Mouse (Mus musculus): ENCODE results near the gene Gm20388. TPM values are rescaled to one million over a fixed set of nuclear protein-coding genes. Genes with fewer than 3 reads are reported as not detected.
"Not testable (repeated sequence)": the region's sequence is repeated elsewhere in the genome, so short reads cannot be mapped to it uniquely, and the experiment has no call there.

The Gm20388 gene
- polyA plus RNA-seq, 1 experiment from 2014 or later, result not detected

GRCm38 (mm10) chr8:124002546-124003108 is 4092.0 kb downstream of the Gm20388 start:
- WGBS (ENCODE audit: insufficient replicate concordance), result 89% methylated on average over 10 of the region's 10 CpGs
- Histone ChIP-seq H3K27me3 (no peaks in the 10 kb centered on the region), H3K36me3 (peaks cover 99% of the 10 kb centered on the region), H3K9me3 (replicated peaks) (no peaks in the 10 kb centered on the region), H3K9ac (no peak overlapping the region), H3K4me3 (replicated peaks) (no peak overlapping the region), H3K4me2 (no peak overlapping the region), H3K27ac (no peak overlapping the region), H3K4me1 (replicated peaks) (no peaks in the 10 kb centered on the region)
- 0 out of 2 replicates have a peak, but pooled peaks have one; percentile 23 for ATAC-seq (ENCODE audit: low read depth)
- no peak for DNase-seq

- WGBS (ENCODE audit: insufficient replicate concordance), result 69% methylated on average over 6 of the region's 6 CpGs
- Histone ChIP-seq H3K4me2 (no peak overlapping the region), H3K9me3 (replicated peaks) (no peaks in the 10 kb centered on the region), H3K4me3 (replicated peaks) (no peak overlapping the region), H3K27ac (no peak overlapping the region), H3K27me3 (no peaks in the 10 kb centered on the region), H3K9ac (no peak overlapping the region), H3K36me3 (peaks cover 82% of the 10 kb centered on the region), H3K4me1 (replicated peaks) (peaks cover 30% of the 10 kb centered on the region)
- ATAC-seq (ENCODE audit: low read depth), result no peak
- no peak for DNase-seq
Measured at GRCm38 (mm10) chr8:124007829-124008228, 4097.2 kb downstream of the Gm20388 start.

- WGBS (ENCODE audit: insufficient replicate concordance), result 20% methylated on average over 3 of the region's 3 CpGs
- Histone ChIP-seq H3K9ac (peak overlapping the region; percentile 40), H3K4me2 (peak overlapping the region; percentile 39), H3K36me3 (peaks cover 45% of the 10 kb centered on the region), H3K4me1 (replicated peaks) (peaks cover 63% of the 10 kb centered on the region), H3K4me3 (replicated peaks) (no peak overlapping the region), H3K9me3 (replicated peaks) (no peaks in the 10 kb centered on the region), H3K27ac (peak overlapping the region; percentile 64), H3K27me3 (no peaks in the 10 kb centered on the region)
- DNase-seq (no peak), ATAC-seq (ENCODE audit: low read depth) (peak; percentile 50)
Measured at GRCm38 (mm10) chr8:124011580-124011979, 4100.9 kb downstream of the Gm20388 start.

- peak overlapping the region; percentile 64 for H3K27ac ChIP-seq
- peaks cover 68% of the 10 kb centered on the region for H3K4me1 ChIP-seq (replicated peaks)
- WGBS (ENCODE audit: insufficient replicate concordance), result 84% methylated on average over 3 of the region's 3 CpGs
Measured at GRCm38 (mm10) chr8:124011989-124012586, 4101.4 kb downstream of the Gm20388 start.

GRCm38 (mm10) chr8:124014299-124014698 is 4103.7 kb downstream of the Gm20388 start:
- H3K36me3 ChIP-seq, result peaks cover 17% of the 10 kb centered on the region
- not testable (repeated sequence) for H3K27me3 ChIP-seq; DNase-seq; ATAC-seq (ENCODE audit: low read depth); H3K27ac ChIP-seq; H3K4me3 ChIP-seq (replicated peaks); H3K9me3 ChIP-seq (replicated peaks); H3K9ac ChIP-seq; H3K4me2 ChIP-seq
- 78% methylated on average over 7 of the region's 7 CpGs for WGBS (ENCODE audit: insufficient replicate concordance)
- H3K4me1 ChIP-seq (replicated peaks), result peaks cover 90% of the 10 kb centered on the region

More at GRCm38 (mm10) chr8:124011989-124012586, 4101.4 kb downstream of the Gm20388 start:
- ATAC-seq (ENCODE audit: low read depth) (no peak), DNase-seq (no peak)
- Histone ChIP-seq H3K9me3 (replicated peaks) (no peaks in the 10 kb centered on the region), H3K27me3 (no peaks in the 10 kb centered on the region), H3K9ac (peak overlapping the region; percentile 40; the same call in 1 of the 2 replicates), H3K4me3 (replicated peaks) (no peak overlapping the region), H3K36me3 (peaks cover 40% of the 10 kb centered on the region), H3K4me2 (peak overlapping the region; percentile 39)

- no peaks in the 10 kb centered on the region for H3K9me3 ChIP-seq (replicated peaks)
- H3K27ac ChIP-seq, result no peak overlapping the region; the same call in 1 of the 2 replicates
- H3K4me1 ChIP-seq (replicated peaks), result peaks cover 91% of the 10 kb centered on the region
- no peak overlapping the region for H3K4me3 ChIP-seq (replicated peaks)
- ATAC-seq (ENCODE audit: low read depth) (no peak), DNase-seq (no peak)
- no peak overlapping the region for H3K4me2 ChIP-seq
- no peaks in the 10 kb centered on the region for H3K27me3 ChIP-seq
- WGBS (ENCODE audit: insufficient replicate concordance), result 75% methylated on average over 3 of the region's 3 CpGs
- peaks cover 13% of the 10 kb centered on the region for H3K36me3 ChIP-seq
- H3K9ac ChIP-seq, result no peak overlapping the region
Measured at GRCm38 (mm10) chr8:124014751-124015150, 4104.1 kb downstream of the Gm20388 start.

- peak; percentile 64 for DNase-seq
- peak overlapping the region; percentile 89 for H3K27ac ChIP-seq
- no peaks in the 10 kb centered on the region for H3K27me3 ChIP-seq
- 9% methylated on average over 13 of the region's 13 CpGs for WGBS (ENCODE audit: insufficient replicate concordance)
- no peaks in the 10 kb centered on the region for H3K9me3 ChIP-seq (replicated peaks)
- ATAC-seq (ENCODE audit: low read depth), result peak; percentile 77
- peak overlapping the region; percentile 89 for H3K4me2 ChIP-seq
- peaks cover 17% of the 10 kb centered on the region for H3K36me3 ChIP-seq
- peaks cover 73% of the 10 kb centered on the region for H3K4me1 ChIP-seq (replicated peaks)
- peak overlapping the region; percentile 88 for H3K4me3 ChIP-seq (replicated peaks)
- peak overlapping the region; percentile 93 for H3K9ac ChIP-seq
Measured at GRCm38 (mm10) chr8:124019782-124020181, 4109.1 kb downstream of the Gm20388 start.

GRCm38 (mm10) chr8:124020439-124021236 is 4110.0 kb downstream of the Gm20388 start:
- peak overlapping the region; percentile 93 for H3K9ac ChIP-seq
- H3K4me3 ChIP-seq (replicated peaks), result peak overlapping the region; percentile 88
- ATAC-seq (ENCODE audit: low read depth) (peak; percentile 82), DNase-seq (peak; percentile 46)
- H3K4me2 ChIP-seq, result peak overlapping the region; percentile 89
- H3K36me3 ChIP-seq, result peaks cover 25% of the 10 kb centered on the region
- H3K4me1 ChIP-seq (replicated peaks), result peaks cover 64% of the 10 kb centered on the region
- no peaks in the 10 kb centered on the region for H3K27me3 ChIP-seq
- peak overlapping the region; percentile 89 for H3K27ac ChIP-seq
- H3K9me3 ChIP-seq (replicated peaks), result no peaks in the 10 kb centered on the region
- WGBS (ENCODE audit: insufficient replicate concordance), result 1% methylated on average over 75 of the region's 87 CpGs

GRCm38 (mm10) chr8:124021237-124022227 is 4110.9 kb downstream of the Gm20388 start, which contains the start of the genes Taf5l and Urb2:
TSS of gene Taf5l (minus strand) at chr8:124021397.
TSS of gene Urb2 (plus strand) at chr8:124021508.
- Histone ChIP-seq H3K4me2 (peak within 1 kb of the TSS; percentile 89), H3K36me3 (peaks cover 31% of the 10 kb centered on the region), H3K9ac (peak within 1 kb of the TSS; percentile 93), H3K4me3 (replicated peaks) (peak within 1 kb of the TSS; percentile 88), H3K27me3 (no peaks in the 10 kb centered on the region), H3K4me1 (replicated peaks) (peaks cover 55% of the 10 kb centered on the region), H3K9me3 (replicated peaks) (no peaks in the 10 kb centered on the region), H3K27ac (peak within 1 kb of the TSS; percentile 89)
- DNase-seq, result peak; percentile 89
- under 1% methylated on average over 71 of the region's 74 CpGs for WGBS (ENCODE audit: insufficient replicate concordance)
- ATAC-seq (ENCODE audit: low read depth), result peak; percentile 82

- 57% methylated on average over 2 of the region's 2 CpGs for WGBS (ENCODE audit: insufficient replicate concordance)
- not testable (repeated sequence) for H3K27me3 ChIP-seq; H3K4me3 ChIP-seq (replicated peaks); H3K4me2 ChIP-seq; H3K27ac ChIP-seq; DNase-seq; H3K9ac ChIP-seq; H3K9me3 ChIP-seq (replicated peaks); ATAC-seq (ENCODE audit: low read depth)
- peaks cover 18% of the 10 kb centered on the region for H3K4me1 ChIP-seq (replicated peaks)
- peaks cover 76% of the 10 kb centered on the region for H3K36me3 ChIP-seq
Measured at GRCm38 (mm10) chr8:124026265-124026664, 4115.6 kb downstream of the Gm20388 start.

Measured in liver, embryonic 13.5 days (tissue).